ENCODE assay signal across 11 mouse cellular contexts in genomic region chr3:57428682-57429464, GRCm38 (mm10). TPM values are rescaled to one million over a fixed set of nuclear protein-coding genes. Genes with fewer than 3 reads are reported as not detected.
DNase-seq lines count a peak whose midpoint lies in the region; ATAC-seq and TF ChIP-seq lines count a peak whose summit lies in the region.
"Had no signal": no experiment of that assay in that cellular context is flagged by ENCODE, and none has a peak within 500 bp of the region (broad histone marks: within the 10 kb centered on the region; RNA-seq: fewer than 3 reads in every experiment).

No protein-coding gene starts in this region.

- H3K9me3 ChIP-seq in heart, embryonic 10.5 days: no peaks in the 10 kb centered on the region
- no peaks in the 10 kb centered on the region for H3K9me3 ChIP-seq in kidney, postnatal 0 days (replicated peaks; ENCODE audit: low read length)
- no peaks in the 10 kb centered on the region for H3K9me3 ChIP-seq in hindbrain, embryonic 16.5 days (ENCODE audit: control insufficient read depth, low read length)
- H3K9me3 ChIP-seq in midbrain, embryonic 15.5 days: no peaks in the 10 kb centered on the region

- no peak for TF ChIP-seq CTCF in kidney, postnatal 0 days (IDR thresholded peaks at IDR 0.05; ENCODE audit: low read depth)

- H3K9ac ChIP-seq in kidney, postnatal 0 days (ENCODE audit: low read depth, low read length): no peak overlapping the region
- no peak overlapping the region for H3K9ac ChIP-seq in hindbrain, embryonic 16.5 days (ENCODE audit: low read depth, low read length)
- H3K9ac ChIP-seq in midbrain, embryonic 15.5 days: no peak overlapping the region

- WGBS in heart, embryonic 10.5 days: 26% methylated on average over 5 of the region's 5 CpGs
- WGBS in kidney, postnatal 0 days: 7% methylated on average over 5 of the region's 5 CpGs
- WGBS in hindbrain, embryonic 16.5 days: 58% methylated on average over 5 of the region's 5 CpGs
- 62% methylated on average over 5 of the region's 5 CpGs for WGBS in midbrain, embryonic 15.5 days

- no peaks in the 10 kb centered on the region for H3K27me3 ChIP-seq in heart, embryonic 10.5 days (ENCODE audit: insufficient read depth, poor library complexity, severe bottlenecking)
- no peaks in the 10 kb centered on the region for H3K27me3 ChIP-seq in kidney, postnatal 0 days (ENCODE audit: insufficient read depth, low read length)
- no peaks in the 10 kb centered on the region for H3K27me3 ChIP-seq in hindbrain, embryonic 16.5 days (replicated peaks; ENCODE audit: control insufficient read depth, insufficient read depth, low read length)
- no peaks in the 10 kb centered on the region for H3K27me3 ChIP-seq in midbrain, embryonic 15.5 days (replicated peaks)

- peaks cover 4% of the 10 kb centered on the region; the same call in 1 of the 2 replicates for H3K4me1 ChIP-seq in heart, embryonic 10.5 days
- peaks cover 13% of the 10 kb centered on the region for H3K4me1 ChIP-seq in kidney, postnatal 0 days (replicated peaks; ENCODE audit: insufficient read depth, low read length)
- no peaks in the 10 kb centered on the region for H3K4me1 ChIP-seq in hindbrain, embryonic 16.5 days (ENCODE audit: control insufficient read depth, insufficient read depth, low read depth, low read length)
- no peaks in the 10 kb centered on the region for H3K4me1 ChIP-seq in midbrain, embryonic 15.5 days

- no peaks in the 10 kb centered on the region for H3K36me3 ChIP-seq in heart, embryonic 10.5 days
- H3K36me3 ChIP-seq in kidney, postnatal 0 days (ENCODE audit: insufficient read depth, low read length): no peaks in the 10 kb centered on the region
- no peaks in the 10 kb centered on the region for H3K36me3 ChIP-seq in hindbrain, embryonic 16.5 days (ENCODE audit: control insufficient read depth, insufficient read depth, low read length)
- no peaks in the 10 kb centered on the region for H3K36me3 ChIP-seq in midbrain, embryonic 15.5 days (replicated peaks)

- no peak overlapping the region for H3K4me3 ChIP-seq in heart, embryonic 10.5 days
- no peak overlapping the region for H3K4me3 ChIP-seq in kidney, postnatal 0 days (replicated peaks; ENCODE audit: low read depth, low read length)
- H3K4me3 ChIP-seq in hindbrain, embryonic 16.5 days (ENCODE audit: low read length): no peak overlapping the region
- H3K4me3 ChIP-seq in midbrain, embryonic 15.5 days: no peak overlapping the region

- no peak overlapping the region for H3K4me2 ChIP-seq in kidney, postnatal 0 days (ENCODE audit: low read length)
- no peak overlapping the region for H3K4me2 ChIP-seq in hindbrain, embryonic 16.5 days (ENCODE audit: low read length)
- no peak overlapping the region for H3K4me2 ChIP-seq in midbrain, embryonic 15.5 days

- H3K27ac ChIP-seq in heart, embryonic 10.5 days: peak overlapping the region; percentile 67; the same call in 1 of the 2 replicates
- no peak overlapping the region; the same call in 1 of the 2 replicates for H3K27ac ChIP-seq in kidney, postnatal 0 days
- no peak overlapping the region for H3K27ac ChIP-seq in hindbrain, embryonic 16.5 days (ENCODE audit: low read depth, low read length)
- H3K27ac ChIP-seq in midbrain, embryonic 15.5 days: no peak overlapping the region
- H3K27ac ChIP-seq: macrophage had no signal

- DNase-seq in ovary, postnatal 36 days (ENCODE audit: low spot score): peak; percentile 45
- no peak for DNase-seq in ovary, postnatal 10 days (ENCODE audit: low spot score)
- DNase-seq in heart, embryonic 10.5 days (ENCODE audit: low spot score): no peak
- DNase-seq in kidney, postnatal 0 days (ENCODE audit: low spot score): peak; percentile 66
- peak; percentile 37 for DNase-seq in mesoderm, embryonic 11.5 days (ENCODE audit: low read depth, low spot score)
- DNase-seq in layer of hippocampus, postnatal 14 days (ENCODE audit: low spot score in 2 of 2): no peak
- DNase-seq: adrenal gland, adult 8-10 months; cerebellum, adult 18-20 months had no signal

- peak; percentile 43 for ATAC-seq in kidney, postnatal 0 days (replicated peaks; ENCODE audit: low FRiP score, low read depth)
- no peak for ATAC-seq in hindbrain, embryonic 16.5 days
- ATAC-seq in midbrain, embryonic 15.5 days (replicated peaks): no peak

RNA-seq across cellular contexts. Expression of gene Tm4sf4, which starts 3.8 kb away (rescaled TPM):
- 0.28 and 1.5 TPM in 2 replicates for polyA plus RNA-seq in heart, embryonic 10.5 days (2016; fragmentation: Nextera tagmentation; extraction: Ambion mirVana)
- polyA plus RNA-seq in kidney, postnatal 0 days (2015; fragmentation: Nextera tagmentation; extraction: Ambion mirVana): 0.79 and 0.93 TPM in 2 replicates
- polyA plus RNA-seq in hindbrain, embryonic 16.5 days (2015; fragmentation: Nextera tagmentation; extraction: Ambion mirVana): 0.14 and 0.24 TPM in 2 replicates
- total RNA-seq in layer of hippocampus, postnatal 14 days (2021): not detected
- polyA plus RNA-seq in midbrain, embryonic 15.5 days (2015; fragmentation: Nextera tagmentation; extraction: Ambion mirVana): 0.10 and 0.11 TPM in 2 replicates
- polyA plus RNA-seq: macrophage had no signal

Comparison
In these comparisons a context has a peak if more than half of its experiments do, and no peak if none do; other contexts are left out.
1. DNase-seq: peak in ovary, postnatal 36 days (single experiment), kidney, postnatal 0 days (single experiment) and mesoderm, embryonic 11.5 days (single experiment); none in ovary, postnatal 10 days (single experiment), heart, embryonic 10.5 days (single experiment) and layer of hippocampus, postnatal 14 days (0 of 2).